Mouse (Mus musculus): Measurements from ENCODE around the gene Kansl3. TPM values are rescaled to one million over a fixed set of nuclear protein-coding genes. Genes with fewer than 3 reads are reported as not detected.

The Kansl3 gene
- total and polyA plus RNA-seq, 3 experiments = 47.3 to 50.0 (median 48.7) TPM

- TF ChIP-seq GATA1 (IDR thresholded peaks at IDR 0.05; ENCODE audit: borderline replicate concordance, low read length) (no peak), GATA2 (IDR thresholded peaks at IDR 0.05; ENCODE audit: borderline replicate concordance, low read depth, low read length) (no peak), POLR2AphosphoS5 (IDR thresholded peaks at IDR 0.05; ENCODE audit: insufficient replicate concordance, low read depth, low read length) (no peak), CTCF (IDR thresholded peaks at IDR 0.05; ENCODE audit: low read depth, low read length) (no peak), TAL1 (conservative IDR thresholded peaks at IDR 0.05; ENCODE audit: low read depth, low read length) (no peak)
- Histone ChIP-seq H3K9me3 (replicated peaks) (no peaks in the 10 kb centered on the region), H3K4me1 (ENCODE audit: insufficient read depth, low read depth, low read length) (no peaks in the 10 kb centered on the region; the same call in 1 of the 2 replicates), H3K4me3 (ENCODE audit: low read depth, low read length) (no peak overlapping the region), H3K36me3 (replicated peaks) (peaks cover 95% of the 10 kb centered on the region), H3K27me3 (ENCODE audit: insufficient read depth, low read length) (no peaks in the 10 kb centered on the region)
- ATAC-seq (ENCODE audit: extremely low read depth, insufficient number of reproducible peaks, low FRiP score, poor library complexity, severe bottlenecking) (no peak), DNase-seq (ENCODE audit: low spot score) (no peak)
Observed at GRCm38 (mm10) chr1:36352351-36352750, 16.6 kb downstream of the Kansl3 start.

DNA sequence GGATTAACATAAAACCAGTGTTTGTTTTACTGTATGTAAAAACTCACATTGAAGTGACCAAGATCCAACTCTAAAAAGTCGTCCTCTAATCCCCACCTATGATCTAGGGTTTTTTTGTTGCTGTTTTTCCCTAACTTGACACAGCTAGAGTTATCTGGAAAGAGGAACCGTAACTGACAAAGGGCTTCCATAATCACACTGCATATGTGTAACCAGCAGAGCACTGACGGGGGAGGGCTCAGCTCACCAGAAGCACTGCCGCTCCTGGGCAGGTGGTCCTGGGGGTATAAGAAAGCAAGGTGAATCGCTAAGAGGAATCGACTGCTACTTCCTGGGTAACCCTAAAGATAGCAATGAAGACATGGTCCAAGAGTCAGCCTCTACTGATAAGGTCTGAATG, 26.4 kb downstream of the Kansl3 start:
- no peaks in the 10 kb centered on the region for H3K27me3 ChIP-seq (ENCODE audit: insufficient read depth, low read length)
- H3K9me3 ChIP-seq (replicated peaks) = no peaks in the 10 kb centered on the region
- ATAC-seq (ENCODE audit: extremely low read depth, insufficient number of reproducible peaks, low FRiP score, poor library complexity, severe bottlenecking) (no peak), DNase-seq (ENCODE audit: low spot score) (no peak)
- TF ChIP-seq GATA1 (IDR thresholded peaks at IDR 0.05; ENCODE audit: borderline replicate concordance, low read length) (no peak), TAL1 (conservative IDR thresholded peaks at IDR 0.05; ENCODE audit: low read depth, low read length) (no peak), POLR2AphosphoS5 (IDR thresholded peaks at IDR 0.05; ENCODE audit: insufficient replicate concordance, low read depth, low read length) (no peak), GATA2 (IDR thresholded peaks at IDR 0.05; ENCODE audit: borderline replicate concordance, low read depth, low read length) (no peak), CTCF (IDR thresholded peaks at IDR 0.05; ENCODE audit: low read depth, low read length) (no peak)
- no peak overlapping the region for H3K4me3 ChIP-seq (ENCODE audit: low read depth, low read length)
- H3K36me3 ChIP-seq (replicated peaks) = peaks cover 100% of the 10 kb centered on the region
- peaks cover 2% of the 10 kb centered on the region; the same call in 1 of the 2 replicates for H3K4me1 ChIP-seq (ENCODE audit: insufficient read depth, low read depth, low read length)

GRCm38 (mm10) chr1:36332955-36333887, 35.8 kb downstream of the Kansl3 start:
- peaks cover 75% of the 10 kb centered on the region for H3K36me3 ChIP-seq (replicated peaks)
- no peak for ATAC-seq (ENCODE audit: extremely low read depth, insufficient number of reproducible peaks, low FRiP score, poor library complexity, severe bottlenecking)
- no peak overlapping the region for H3K4me3 ChIP-seq (ENCODE audit: low read depth, low read length)
- H3K27me3 ChIP-seq (ENCODE audit: insufficient read depth, low read length) = no peaks in the 10 kb centered on the region
- TF ChIP-seq GATA2 (IDR thresholded peaks at IDR 0.05; ENCODE audit: borderline replicate concordance, low read depth, low read length) (no peak), CTCF (IDR thresholded peaks at IDR 0.05; ENCODE audit: low read depth, low read length) (no peak), TAL1 (conservative IDR thresholded peaks at IDR 0.05; ENCODE audit: low read depth, low read length) (no peak), GATA1 (IDR thresholded peaks at IDR 0.05; ENCODE audit: borderline replicate concordance, low read length) (no peak), POLR2AphosphoS5 (IDR thresholded peaks at IDR 0.05; ENCODE audit: insufficient replicate concordance, low read depth, low read length) (no peak)
- DNase-seq (ENCODE audit: low spot score) = no peak
- no peaks in the 10 kb centered on the region for H3K9me3 ChIP-seq (replicated peaks)
- H3K4me1 ChIP-seq (ENCODE audit: insufficient read depth, low read depth, low read length) = 0 out of 2 replicates have a peak, but pooled peaks cover 2% of the 10 kb centered on the region

DNA sequence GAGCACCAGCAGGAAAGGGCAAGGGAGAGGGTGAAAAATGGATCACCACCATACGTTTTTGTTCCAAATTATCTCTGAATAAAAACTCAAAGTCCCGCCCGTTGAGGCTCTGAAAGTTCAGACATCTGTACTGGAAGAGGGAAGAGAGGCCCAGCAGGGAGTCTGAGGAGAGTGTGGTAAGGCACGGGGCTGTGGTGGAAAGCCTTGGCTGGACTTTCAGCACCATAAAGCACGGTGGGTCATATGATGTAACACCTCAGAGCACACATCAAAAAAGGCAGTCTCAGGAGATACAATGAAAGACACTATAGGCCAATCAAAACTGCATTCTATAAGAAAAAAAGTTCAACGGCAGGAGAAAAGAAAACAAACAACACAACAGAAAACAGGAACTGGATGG, 37.2 kb downstream of the Kansl3 start:
- Histone ChIP-seq H3K4me3 (ENCODE audit: low read depth, low read length) (no peak overlapping the region), H3K9me3 (replicated peaks) (no peaks in the 10 kb centered on the region), H3K36me3 (replicated peaks) (peaks cover 69% of the 10 kb centered on the region), H3K27me3 (ENCODE audit: insufficient read depth, low read length) (no peaks in the 10 kb centered on the region), H3K4me1 (ENCODE audit: insufficient read depth, low read depth, low read length) (0 out of 2 replicates have a peak, but pooled peaks cover 2% of the 10 kb centered on the region)
- ATAC-seq (ENCODE audit: extremely low read depth, insufficient number of reproducible peaks, low FRiP score, poor library complexity, severe bottlenecking) = no peak
- no peak for DNase-seq (ENCODE audit: low spot score)
- TF ChIP-seq GATA1 (IDR thresholded peaks at IDR 0.05; ENCODE audit: borderline replicate concordance, low read length) = no peak
- no peak for TF ChIP-seq POLR2AphosphoS5 (IDR thresholded peaks at IDR 0.05; ENCODE audit: insufficient replicate concordance, low read depth, low read length)
- no peak for TF ChIP-seq CTCF (IDR thresholded peaks at IDR 0.05; ENCODE audit: low read depth, low read length)
- no peak for TF ChIP-seq TAL1 (conservative IDR thresholded peaks at IDR 0.05; ENCODE audit: low read depth, low read length)
- TF ChIP-seq GATA2 (IDR thresholded peaks at IDR 0.05; ENCODE audit: borderline replicate concordance, low read depth, low read length) = no peak

DNA sequence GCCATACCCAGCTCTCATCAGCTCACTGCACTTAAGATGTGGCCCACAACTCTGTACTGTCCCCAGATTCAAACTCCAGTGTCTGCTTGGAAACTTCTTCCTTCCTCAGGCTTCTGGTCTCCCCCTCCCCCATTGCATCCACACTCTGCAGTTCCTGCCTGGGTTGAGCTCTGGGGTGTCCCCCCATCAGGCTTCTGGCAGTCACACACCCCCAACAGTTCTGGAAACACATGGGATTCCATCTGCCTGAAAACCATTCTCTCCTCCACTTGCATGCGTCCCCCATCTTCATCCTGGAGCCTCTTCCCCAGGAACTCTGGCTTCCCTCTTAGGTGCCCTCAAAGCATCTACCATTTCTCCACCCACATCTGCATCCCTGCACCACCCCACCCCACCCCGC, 42.2 kb downstream of the Kansl3 start:
- TF ChIP-seq CTCF (IDR thresholded peaks at IDR 0.05; ENCODE audit: low read depth, low read length) = no peak
- no peak for TF ChIP-seq GATA1 (IDR thresholded peaks at IDR 0.05; ENCODE audit: borderline replicate concordance, low read length)
- ATAC-seq (ENCODE audit: extremely low read depth, insufficient number of reproducible peaks, low FRiP score, poor library complexity, severe bottlenecking) (no peak), DNase-seq (ENCODE audit: low spot score) (no peak)
- Histone ChIP-seq H3K4me1 (ENCODE audit: insufficient read depth, low read depth, low read length) (no peaks in the 10 kb centered on the region), H3K36me3 (replicated peaks) (peaks cover 51% of the 10 kb centered on the region), H3K27me3 (ENCODE audit: insufficient read depth, low read length) (no peaks in the 10 kb centered on the region), H3K9me3 (replicated peaks) (no peaks in the 10 kb centered on the region), H3K4me3 (ENCODE audit: low read depth, low read length) (no peak overlapping the region)

- H3K36me3 ChIP-seq (replicated peaks) = peaks cover 51% of the 10 kb centered on the region
- TF ChIP-seq TAL1 (conservative IDR thresholded peaks at IDR 0.05; ENCODE audit: low read depth, low read length) (no peak), CTCF (IDR thresholded peaks at IDR 0.05; ENCODE audit: low read depth, low read length) (no peak), POLR2AphosphoS5 (IDR thresholded peaks at IDR 0.05; ENCODE audit: insufficient replicate concordance, low read depth, low read length) (no peak), GATA1 (IDR thresholded peaks at IDR 0.05; ENCODE audit: borderline replicate concordance, low read length) (no peak), GATA2 (IDR thresholded peaks at IDR 0.05; ENCODE audit: borderline replicate concordance, low read depth, low read length) (no peak)
- no peak overlapping the region for H3K4me3 ChIP-seq (ENCODE audit: low read depth, low read length)
- H3K27me3 ChIP-seq (ENCODE audit: insufficient read depth, low read length) = no peaks in the 10 kb centered on the region
- H3K4me1 ChIP-seq (ENCODE audit: insufficient read depth, low read depth, low read length) = no peaks in the 10 kb centered on the region
- no peak for ATAC-seq (ENCODE audit: extremely low read depth, insufficient number of reproducible peaks, low FRiP score, poor library complexity, severe bottlenecking)
- no peak for DNase-seq (ENCODE audit: low spot score)
- no peaks in the 10 kb centered on the region for H3K9me3 ChIP-seq (replicated peaks)
Observed at GRCm38 (mm10) chr1:36325900-36326321, 43.1 kb downstream of the Kansl3 start.

Measured in G1E (cell line).